Mouse (Mus musculus): ENCODE data around the gene Magi2.
"Not testable (repeated sequence)": the region's sequence is repeated elsewhere in the genome, so short reads cannot be mapped to it uniquely, and the experiment has no call there.

Magi2 gene

DNA sequence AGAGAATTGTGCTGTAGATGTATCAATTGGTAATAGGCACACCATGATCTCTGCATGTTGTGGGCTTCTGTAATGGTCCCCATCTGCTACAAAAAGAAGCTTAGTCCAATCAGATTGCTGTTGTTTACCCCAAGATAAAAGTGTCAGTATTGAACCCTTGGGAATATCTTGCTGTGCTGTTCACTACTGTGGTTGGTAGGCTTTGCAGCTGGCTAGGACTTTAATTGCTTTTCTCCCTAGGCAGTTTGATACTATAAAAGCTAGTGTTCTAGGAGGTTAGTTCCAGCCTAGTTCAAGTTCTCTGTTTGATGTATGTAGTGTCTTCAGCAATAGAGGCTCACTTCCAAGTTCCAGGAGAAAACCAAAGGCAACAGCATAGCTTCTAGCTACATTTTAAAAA is 1188.5 kb downstream of the Magi2 start:
- no peak for DNase-seq

DNA sequence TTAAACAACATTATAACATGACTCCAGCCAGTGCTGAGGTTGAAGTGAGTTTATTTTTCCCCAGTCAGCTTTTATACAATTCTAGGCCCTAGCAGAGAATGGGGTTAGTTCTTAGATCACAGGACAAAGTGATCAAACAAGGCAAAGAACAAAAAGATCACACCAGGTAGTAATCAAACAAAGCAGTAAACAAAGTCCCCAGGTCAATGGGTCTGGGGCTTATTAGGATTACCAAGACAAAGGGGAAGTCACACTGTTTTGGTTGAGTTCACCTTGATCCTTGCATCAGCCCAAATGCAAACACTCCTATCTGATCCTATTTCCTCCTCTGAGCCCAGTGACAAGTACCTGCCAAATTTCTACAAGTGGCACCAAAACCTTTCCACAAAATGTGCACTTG is 1190.5 kb downstream of the Magi2 start:
- DNase-seq = no peak

- DNase-seq = no peak
These were observed 1205.4 kb downstream of the Magi2 start for GRCm38 (mm10) chr5:20432148-20432813.

- DNase-seq = no peak
These were observed 1219.8 kb downstream of the Magi2 start for GRCm38 (mm10) chr5:20446471-20447174.

DNA sequence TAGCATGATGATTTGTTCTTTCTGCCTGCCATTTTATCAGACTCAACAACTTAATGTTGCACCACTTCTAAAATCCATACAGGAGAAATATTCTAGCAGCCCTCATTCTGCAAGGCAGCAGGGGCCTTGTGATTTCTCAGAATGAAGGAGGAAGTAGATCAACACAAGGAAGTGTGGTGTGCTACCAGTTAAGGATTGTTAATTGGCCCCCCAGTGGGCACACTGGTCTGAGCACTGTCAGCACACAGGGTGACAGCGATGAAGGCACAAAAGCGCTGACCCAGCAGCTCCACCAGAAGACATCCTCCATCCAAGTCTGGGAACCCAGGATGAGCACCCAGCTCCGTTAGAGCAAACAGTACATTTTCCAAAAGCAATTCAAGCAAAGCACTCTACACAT is 1229.3 kb downstream of the Magi2 start:
- no peak for DNase-seq

DNA sequence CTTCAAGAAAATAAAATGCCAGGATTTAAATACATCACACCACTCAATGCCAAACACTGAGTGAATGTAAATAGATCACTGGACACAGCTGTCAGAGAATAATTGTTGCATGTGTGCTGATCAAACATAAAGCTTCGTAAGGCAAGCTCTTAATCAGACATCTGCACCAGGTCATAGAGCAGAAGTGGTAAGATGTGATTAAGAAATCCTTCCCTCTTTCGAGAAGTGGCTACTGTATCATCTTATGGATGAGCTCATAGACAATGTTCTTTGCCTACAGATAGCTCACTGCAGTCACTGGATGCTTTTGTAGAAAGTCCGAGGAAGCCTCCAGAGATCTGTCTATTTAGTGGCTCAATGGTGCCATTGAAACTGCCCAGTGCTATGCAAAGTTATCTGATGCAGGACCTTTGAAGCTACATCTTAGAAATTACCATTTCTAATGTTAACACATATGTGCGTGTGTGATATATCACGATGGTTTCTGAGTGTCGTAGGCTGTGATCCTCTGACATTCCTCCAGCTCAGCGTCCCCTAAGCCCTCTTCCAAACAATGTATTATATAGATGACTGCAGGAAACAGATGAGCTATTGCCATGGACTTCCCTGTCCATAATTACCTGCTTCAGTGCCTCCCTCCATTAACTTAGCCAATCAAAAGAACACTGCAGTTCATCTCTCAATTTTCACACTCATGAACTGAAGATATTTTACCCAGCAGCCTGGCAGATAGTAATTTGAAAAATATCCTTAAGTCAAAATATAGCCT is 1231.1 kb downstream of the Magi2 start:
- DNase-seq = no peak

GRCm38 (mm10) chr5:20461709-20462108 is 1234.9 kb downstream of the Magi2 start:
- no peak for DNase-seq

GRCm38 (mm10) chr5:20462376-20462775 is 1235.5 kb downstream of the Magi2 start:
- no peak for DNase-seq

DNA sequence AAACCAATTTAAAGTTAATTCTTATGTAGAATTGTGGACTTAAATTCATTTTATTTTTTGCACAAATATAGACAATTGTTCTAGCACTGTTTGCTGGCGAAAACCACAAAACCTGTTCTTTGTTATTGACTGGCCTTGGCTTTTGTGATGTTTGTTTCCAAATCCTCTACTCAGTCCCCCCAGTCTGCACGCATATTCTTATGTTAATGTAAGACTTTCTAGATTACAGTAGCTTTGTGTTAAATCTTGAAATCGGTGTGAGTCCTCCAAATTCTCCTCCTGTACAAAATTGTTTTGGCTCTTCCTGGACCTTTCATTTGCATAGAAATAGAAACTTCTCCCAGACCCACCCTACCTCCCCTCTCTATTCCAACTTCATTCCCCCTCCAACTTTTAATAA is 1242.9 kb downstream of the Magi2 start:
- no peak for DNase-seq

- DNase-seq = peak; percentile 14
These were observed 1243.6 kb downstream of the Magi2 start for GRCm38 (mm10) chr5:20470466-20470865.

GRCm38 (mm10) chr5:20484505-20484904 is 1257.7 kb downstream of the Magi2 start:
- no peak for DNase-seq

DNA sequence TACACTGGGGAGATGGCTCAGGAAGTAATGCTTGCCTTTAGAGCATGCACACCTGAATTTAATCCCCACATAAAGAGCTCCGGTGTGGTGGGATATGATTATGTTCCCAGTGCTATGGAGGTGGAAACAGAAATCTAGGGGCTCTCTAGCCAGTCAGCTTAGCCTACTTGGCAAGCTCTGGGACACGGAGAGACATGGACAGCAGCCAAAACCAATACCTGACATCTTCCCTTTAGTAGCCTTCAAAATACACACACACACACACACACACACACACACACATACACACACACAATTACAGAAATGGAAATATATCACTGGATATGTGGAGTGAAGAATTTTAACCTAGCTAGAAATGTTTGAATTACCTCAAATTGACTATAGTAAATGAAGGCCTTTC is 1265.1 kb downstream of the Magi2 start:
- no peak for DNase-seq

DNA sequence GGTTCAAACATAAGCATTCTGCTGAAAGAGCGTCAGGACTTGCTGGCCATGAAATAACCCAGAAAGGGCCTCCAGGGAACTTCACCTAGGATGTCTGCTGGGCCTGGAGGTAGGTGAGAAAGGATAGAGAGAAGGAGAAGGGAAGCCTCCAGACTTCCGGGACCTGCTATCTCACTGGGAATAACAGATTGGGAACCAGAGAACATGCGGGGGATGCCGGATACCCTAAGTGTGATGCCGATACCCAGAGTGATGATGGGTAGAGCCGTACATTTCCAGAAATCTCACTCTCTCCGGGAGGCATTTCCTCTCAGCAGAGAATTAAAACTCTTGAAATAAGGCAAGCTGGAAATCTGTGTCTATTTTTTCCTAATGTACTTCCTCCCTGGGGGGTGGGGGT is 1265.8 kb downstream of the Magi2 start:
- DNase-seq = no peak

DNA sequence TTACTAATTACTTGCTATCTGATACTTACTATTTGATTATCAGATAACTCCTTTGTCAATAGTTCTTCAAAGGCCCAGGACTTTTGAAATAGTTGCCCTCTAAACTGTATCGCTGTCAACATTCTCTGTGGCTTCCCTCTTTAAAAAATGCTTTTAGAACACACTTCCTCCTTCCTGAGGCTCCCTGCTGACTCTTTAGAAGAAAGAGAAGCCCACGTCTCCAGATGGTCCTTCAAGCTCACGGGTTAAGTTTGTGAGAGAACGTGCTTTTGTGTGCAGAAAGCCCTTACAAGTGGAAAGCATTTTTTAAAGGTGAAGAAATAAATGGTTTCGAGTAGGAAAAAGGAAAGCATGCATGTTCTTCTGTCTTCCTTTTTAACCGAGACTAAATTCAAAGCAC is 1267.2 kb downstream of the Magi2 start:
- DNase-seq = no peak

DNA sequence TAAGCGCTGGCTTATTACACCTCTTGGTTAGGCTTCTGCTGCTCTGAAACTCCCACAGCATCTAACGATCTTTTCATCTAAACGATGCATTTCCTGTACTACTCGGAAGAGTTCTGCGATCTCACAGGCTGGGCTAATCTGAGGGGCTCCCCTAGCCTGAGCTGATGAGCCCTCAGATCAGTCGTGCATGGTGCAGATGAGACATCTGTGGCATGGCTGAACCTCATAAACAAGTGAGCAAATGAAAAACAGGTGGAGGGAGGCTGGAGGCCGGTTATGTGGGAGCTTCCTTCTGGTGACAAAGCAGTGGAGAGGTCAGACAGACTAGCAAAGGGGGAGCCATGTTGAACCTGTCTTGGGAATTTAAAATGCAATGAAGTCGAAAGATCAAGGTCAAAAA is 1270.1 kb downstream of the Magi2 start:
- DNase-seq = no peak

DNA sequence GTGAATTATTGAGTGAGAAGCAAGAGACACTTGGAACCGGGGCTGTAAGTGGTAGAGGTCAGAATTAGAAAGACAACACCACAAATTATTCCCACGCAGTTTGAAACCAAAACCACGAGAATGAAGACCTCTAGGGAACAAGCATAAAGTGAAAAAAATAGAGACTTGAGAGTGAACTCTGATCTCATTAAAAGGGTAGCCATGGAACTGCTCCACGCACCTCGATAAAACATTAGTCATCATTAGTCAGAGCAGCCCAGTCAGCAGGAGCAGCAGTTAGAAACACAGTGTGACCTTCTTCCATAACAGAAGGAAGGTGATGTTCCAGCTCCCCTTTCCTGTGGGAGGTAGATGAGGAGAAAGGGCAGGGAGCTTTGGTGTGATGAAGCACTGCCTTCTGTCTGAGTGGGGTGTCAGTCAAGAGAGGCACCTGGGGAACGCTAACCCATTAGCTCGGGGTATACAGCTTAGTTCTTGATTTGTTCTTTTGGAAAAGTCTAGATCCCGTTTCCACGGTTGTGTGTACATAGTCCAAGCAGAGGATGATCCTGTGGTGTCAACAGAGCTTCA is 1272.3 kb downstream of the Magi2 start:
- no peak for DNase-seq

DNA sequence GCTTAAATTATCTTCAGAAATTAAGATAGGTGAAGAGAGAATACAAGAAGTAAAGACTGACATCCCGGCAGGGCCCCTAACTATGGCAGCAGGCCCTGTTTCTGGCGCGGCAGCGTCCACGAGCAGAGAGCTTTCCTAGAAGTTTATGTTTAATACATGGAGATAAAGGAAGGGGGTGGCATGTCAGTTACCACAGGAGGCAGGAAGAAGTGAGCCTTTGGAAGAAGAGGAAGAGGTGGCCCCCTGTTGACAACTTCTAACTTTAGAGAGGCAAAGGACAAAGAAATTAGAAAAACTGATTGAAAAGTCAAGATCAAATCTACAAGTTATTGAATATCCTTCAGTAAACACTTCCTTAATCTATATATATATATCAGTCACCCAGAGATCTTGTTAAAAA is 1281.8 kb downstream of the Magi2 start:
- peak; percentile 4 for DNase-seq

- no peak for DNase-seq
These were observed 1282.8 kb downstream of the Magi2 start for GRCm38 (mm10) chr5:20509606-20510005.

DNA sequence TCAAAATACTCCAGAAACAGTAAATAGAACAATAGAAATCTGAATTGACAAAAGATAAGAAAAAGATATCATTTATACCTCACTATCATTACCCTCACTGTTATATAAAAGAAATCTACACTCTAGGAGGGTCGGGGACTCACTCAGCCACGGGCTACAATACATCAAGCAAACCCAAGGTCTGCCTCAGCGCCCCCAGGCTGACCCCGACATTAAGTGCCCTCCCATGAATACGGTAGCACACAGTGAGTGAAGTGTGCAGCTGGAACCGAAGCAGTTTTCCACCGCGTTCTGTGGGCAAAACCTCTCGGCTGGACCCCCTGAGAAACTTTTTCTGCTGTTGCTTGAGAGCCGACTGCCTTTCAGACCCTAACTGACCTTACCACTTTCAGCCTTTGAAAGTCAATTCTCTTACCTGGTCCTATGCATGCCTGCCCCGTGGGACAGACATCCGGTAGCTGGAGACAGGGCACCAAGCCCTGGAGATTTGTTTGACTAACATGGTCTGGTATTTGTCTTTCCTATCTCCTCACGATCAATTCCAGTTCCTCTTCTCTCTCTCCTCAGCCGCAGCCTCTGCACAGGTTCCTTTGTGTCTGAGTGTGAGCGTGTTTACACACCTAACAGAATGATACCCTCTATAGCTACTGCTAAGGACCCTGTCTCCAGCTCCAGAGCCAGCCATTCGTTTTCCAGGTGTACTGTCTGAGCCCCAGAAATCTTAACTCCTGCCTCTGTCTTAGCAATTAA is 1285.7 kb downstream of the Magi2 start:
- no peak for DNase-seq

GRCm38 (mm10) chr5:20521639-20522038 is 1294.8 kb downstream of the Magi2 start:
- DNase-seq = no peak

GRCm38 (mm10) chr5:20522047-20522446 is 1295.2 kb downstream of the Magi2 start:
- no peak for DNase-seq

DNA sequence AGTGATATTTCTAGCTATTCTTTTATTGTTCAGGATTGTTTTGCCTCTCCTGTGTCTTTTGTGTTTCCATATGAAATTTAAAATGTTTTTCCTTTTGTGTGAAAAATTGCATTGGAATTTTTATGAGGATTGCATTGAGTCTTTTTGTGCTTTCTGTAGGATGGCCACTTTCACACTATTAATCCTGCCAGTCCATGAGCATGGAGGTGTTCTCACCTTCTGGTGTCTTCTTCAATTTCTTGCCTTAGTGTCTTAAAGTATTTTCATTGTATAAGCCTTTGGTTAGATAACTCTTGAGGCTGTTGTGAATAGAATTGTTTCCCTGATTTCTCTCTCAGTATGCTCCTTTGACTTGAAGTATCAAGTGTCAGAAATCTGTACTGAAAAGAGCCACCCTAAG is 1296.9 kb downstream of the Magi2 start:
- no peak for DNase-seq

DNA sequence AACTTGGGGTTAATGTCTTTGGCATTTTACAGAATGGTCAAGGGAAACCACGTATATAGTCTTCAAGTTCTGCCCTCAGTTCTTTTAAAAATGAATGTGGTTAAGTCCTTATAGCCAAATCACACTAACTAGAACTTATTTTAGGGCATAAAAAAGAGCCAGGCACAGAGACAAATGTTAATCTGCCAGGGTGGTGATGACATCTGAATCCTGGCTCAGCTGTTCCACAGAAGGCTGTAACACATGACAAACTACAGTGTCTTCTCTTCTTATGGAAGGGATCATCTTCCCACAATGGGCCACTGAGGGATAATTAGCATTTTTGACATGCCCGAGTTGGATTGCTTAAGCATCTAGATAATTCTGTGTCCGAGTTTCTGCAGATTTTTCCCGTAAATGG is 1299.8 kb downstream of the Magi2 start:
- DNase-seq = not testable (repeated sequence)
